Mouse (Mus musculus): ENCODE measurements at regions not wholly inside any gene's neighbourhood (a gene's known extent, or its start where the extent isn't known, plus 50 kb on each side); places are given as distances from the start of the nearest gene placed in this dataset.
"Not testable (repeated sequence)": the region's sequence is repeated elsewhere in the genome, so short reads cannot be mapped to it uniquely, and the experiment has no call there.

GRCm38 (mm10) chr6:4277245-4277890 lies 190.6 kb upstream of the Bet1 start:
- Histone ChIP-seq H3K27ac (no peak overlapping the region), H3K36me3 (no peaks in the 10 kb centered on the region), H3K4me3 (no peak overlapping the region), H3K27me3 (ENCODE audit: insufficient read depth, poor library complexity, severe bottlenecking) (no peaks in the 10 kb centered on the region), H3K4me1 (replicated peaks) (no peaks in the 10 kb centered on the region), H3K9me3 (no peaks in the 10 kb centered on the region)
- 54% methylated on average over 2 of the region's 2 CpGs for WGBS
- DNase-seq (ENCODE audit: low spot score), result no peak

- no peaks in the 10 kb centered on the region for H3K4me1 ChIP-seq (replicated peaks)
- H3K4me3 ChIP-seq, result no peak overlapping the region
- DNase-seq (ENCODE audit: low spot score), result no peak
- no peaks in the 10 kb centered on the region for H3K27me3 ChIP-seq (ENCODE audit: insufficient read depth, poor library complexity, severe bottlenecking)
- no peaks in the 10 kb centered on the region for H3K9me3 ChIP-seq
- H3K36me3 ChIP-seq, result no peaks in the 10 kb centered on the region
- no peak overlapping the region for H3K27ac ChIP-seq
- 84% methylated on average over 2 of the region's 2 CpGs for WGBS
Observed at GRCm38 (mm10) chr6:4291380-4291779, 204.6 kb upstream of the Bet1 start.

GRCm38 (mm10) chr6:4303410-4303809 lies 201.2 kb upstream of the Col1a2 start:
- not testable (repeated sequence) for H3K27me3 ChIP-seq (ENCODE audit: insufficient read depth, poor library complexity, severe bottlenecking); H3K9me3 ChIP-seq; DNase-seq (ENCODE audit: low spot score); H3K4me1 ChIP-seq (replicated peaks); H3K27ac ChIP-seq; H3K4me3 ChIP-seq; H3K36me3 ChIP-seq

- Histone ChIP-seq H3K36me3 (no peaks in the 10 kb centered on the region), H3K4me3 (no peak overlapping the region), H3K27me3 (ENCODE audit: insufficient read depth, poor library complexity, severe bottlenecking) (no peaks in the 10 kb centered on the region), H3K9me3 (no peaks in the 10 kb centered on the region), H3K27ac (no peak overlapping the region), H3K4me1 (replicated peaks) (peaks cover 2% of the 10 kb centered on the region; the same call in 1 of the 2 replicates)
- 89% methylated on average over 4 of the region's 4 CpGs for WGBS
- DNase-seq (ENCODE audit: low spot score), result no peak
Observed at GRCm38 (mm10) chr6:4349953-4350352, 154.7 kb upstream of the Col1a2 start.

- 90% methylated on average over 2 of the region's 2 CpGs for WGBS
- no peaks in the 10 kb centered on the region for H3K9me3 ChIP-seq
- no peak for DNase-seq (ENCODE audit: low spot score)
- H3K4me1 ChIP-seq (replicated peaks), result no peaks in the 10 kb centered on the region
- no peaks in the 10 kb centered on the region for H3K36me3 ChIP-seq
- no peak overlapping the region for H3K27ac ChIP-seq
- no peaks in the 10 kb centered on the region for H3K27me3 ChIP-seq (ENCODE audit: insufficient read depth, poor library complexity, severe bottlenecking)
- no peak overlapping the region for H3K4me3 ChIP-seq
Observed at GRCm38 (mm10) chr6:4362220-4362619, 142.4 kb upstream of the Col1a2 start.

DNA sequence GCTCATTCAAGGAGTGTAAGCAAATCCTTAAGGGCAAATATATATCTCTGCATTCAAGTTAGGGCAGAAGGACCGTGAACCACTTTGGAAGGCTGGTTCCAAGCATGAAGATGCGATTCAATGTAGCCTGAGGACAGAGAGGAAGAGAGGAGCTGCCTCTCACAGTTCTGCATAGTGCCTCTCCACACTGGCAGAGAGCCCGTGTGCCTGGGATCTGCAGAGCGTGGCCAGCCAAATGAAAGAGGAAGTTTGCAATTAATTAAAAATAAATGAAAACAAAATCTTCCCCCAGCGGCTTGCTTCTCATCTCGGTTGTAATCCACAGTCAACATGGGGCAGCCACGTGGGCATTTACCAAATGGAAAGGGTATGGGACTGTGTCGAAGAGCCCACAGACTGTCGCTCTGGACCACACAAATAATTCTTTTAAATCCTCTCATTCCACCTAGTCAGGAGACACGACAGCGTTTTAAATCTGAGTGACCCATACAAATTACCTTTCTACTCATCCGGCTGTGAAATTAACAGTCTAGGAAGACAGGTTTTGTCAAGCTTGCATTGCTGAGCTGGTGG lies 129.1 kb upstream of the Col1a2 start:
- H3K27ac ChIP-seq, result no peak overlapping the region
- H3K36me3 ChIP-seq, result no peaks in the 10 kb centered on the region
- H3K27me3 ChIP-seq (ENCODE audit: insufficient read depth, poor library complexity, severe bottlenecking), result no peaks in the 10 kb centered on the region
- H3K4me1 ChIP-seq (replicated peaks), result no peaks in the 10 kb centered on the region
- 85% methylated on average over 12 of the region's 12 CpGs for WGBS
- H3K4me3 ChIP-seq, result no peak overlapping the region
- no peak for DNase-seq (ENCODE audit: low spot score)
- no peaks in the 10 kb centered on the region for H3K9me3 ChIP-seq

DNA sequence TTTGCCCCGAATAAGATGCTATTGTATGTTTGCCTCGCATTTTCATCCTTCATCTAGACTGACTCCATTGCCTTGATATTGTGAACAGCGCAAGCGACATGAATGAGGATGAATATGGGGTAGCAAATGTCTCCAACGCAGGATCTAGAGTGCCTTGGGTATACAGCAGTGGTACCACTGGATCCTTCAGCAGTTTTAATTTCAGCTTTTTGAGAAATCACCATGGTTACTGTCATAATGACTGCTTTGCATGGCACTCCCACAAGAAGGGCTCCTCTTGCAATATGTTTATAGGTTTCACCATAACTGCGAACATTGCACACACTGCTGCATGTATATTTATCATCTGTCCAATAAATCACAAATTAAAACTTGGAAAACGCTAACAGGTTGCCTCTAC lies 107.8 kb upstream of the Col1a2 start:
- WGBS, result 80% methylated on average over 7 of the region's 7 CpGs
- no peaks in the 10 kb centered on the region for H3K27me3 ChIP-seq (ENCODE audit: insufficient read depth, poor library complexity, severe bottlenecking)
- DNase-seq (ENCODE audit: low spot score), result no peak
- peak overlapping the region; percentile 76; the same call in 1 of the 2 replicates for H3K27ac ChIP-seq
- no peak overlapping the region for H3K4me3 ChIP-seq
- no peaks in the 10 kb centered on the region for H3K9me3 ChIP-seq
- peaks cover 29% of the 10 kb centered on the region for H3K4me1 ChIP-seq (replicated peaks)
- no peaks in the 10 kb centered on the region for H3K36me3 ChIP-seq

DNA sequence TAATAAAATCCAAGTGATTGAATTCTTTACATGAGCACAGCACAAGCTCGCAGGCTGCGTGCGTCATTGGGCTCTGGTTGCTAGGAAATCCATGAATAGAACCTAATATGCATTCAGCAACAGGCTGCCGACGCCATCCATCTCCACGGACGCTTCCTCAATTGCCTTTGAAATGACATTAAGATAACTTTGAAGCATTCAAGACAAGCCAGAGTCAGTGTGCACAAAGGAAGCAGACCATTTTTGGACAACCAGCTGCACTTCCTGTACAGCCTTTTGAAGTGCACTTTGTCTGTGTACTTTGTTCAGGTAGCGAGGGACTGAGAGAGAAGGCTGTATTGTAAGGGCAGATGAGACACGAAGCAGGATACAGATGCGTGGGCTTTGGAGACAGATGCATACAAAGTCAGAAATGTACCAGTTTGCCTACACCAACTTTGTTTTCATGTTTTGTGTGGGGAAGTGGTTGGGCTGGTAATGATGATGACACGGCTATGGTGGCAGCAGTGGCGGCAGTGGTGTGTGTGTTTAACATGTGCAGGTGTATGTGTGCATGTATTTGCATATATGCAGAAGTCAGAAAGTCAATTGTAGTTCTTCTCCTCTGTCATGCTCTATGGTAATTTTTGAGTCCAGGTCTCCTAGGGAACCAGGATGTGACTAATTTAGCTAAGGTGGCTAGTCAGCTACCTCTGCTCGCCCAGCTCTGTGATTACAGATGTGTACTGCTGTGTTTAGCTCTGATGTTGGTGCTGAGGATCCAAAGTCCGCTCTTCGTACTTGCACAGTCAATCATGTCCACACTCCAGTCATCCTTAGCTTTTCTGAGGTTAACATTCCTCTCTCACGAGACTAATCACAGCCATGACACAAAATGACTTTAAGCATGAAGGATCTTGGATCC lies 106.7 kb upstream of the Col1a2 start:
- peak; percentile 51 for DNase-seq (ENCODE audit: low spot score)
- peaks cover 29% of the 10 kb centered on the region for H3K4me1 ChIP-seq (replicated peaks)
- WGBS, result 48% methylated on average over 16 of the region's 16 CpGs
- no peaks in the 10 kb centered on the region for H3K36me3 ChIP-seq
- no peaks in the 10 kb centered on the region for H3K27me3 ChIP-seq (ENCODE audit: insufficient read depth, poor library complexity, severe bottlenecking)
- peak overlapping the region; percentile 76 for H3K27ac ChIP-seq
- H3K9me3 ChIP-seq, result no peaks in the 10 kb centered on the region
- H3K4me3 ChIP-seq, result no peak overlapping the region

DNA sequence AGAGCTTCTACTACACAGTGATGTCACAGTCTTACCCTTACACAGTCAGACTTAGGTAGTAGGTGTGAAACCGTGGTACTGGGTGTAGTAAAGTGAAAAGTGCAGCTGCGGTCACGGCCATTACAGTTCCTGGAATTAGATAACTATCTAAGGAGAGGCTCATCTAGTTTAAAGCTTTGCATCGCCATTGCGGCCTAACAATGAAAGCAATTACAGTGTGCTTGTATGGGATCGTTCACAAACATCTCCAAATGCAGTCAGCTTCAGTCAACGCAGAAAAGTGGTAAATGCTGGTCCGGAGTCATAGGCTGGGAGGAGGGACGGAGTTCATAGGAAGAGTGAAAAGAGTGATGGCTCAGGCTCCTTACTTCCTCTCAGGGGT lies 106.0 kb upstream of the Col1a2 start:
- Histone ChIP-seq H3K27me3 (ENCODE audit: insufficient read depth, poor library complexity, severe bottlenecking) (no peaks in the 10 kb centered on the region), H3K4me1 (replicated peaks) (peaks cover 29% of the 10 kb centered on the region), H3K36me3 (no peaks in the 10 kb centered on the region), H3K9me3 (no peaks in the 10 kb centered on the region), H3K4me3 (no peak overlapping the region), H3K27ac (0 out of 2 replicates have a peak overlapping the region, but pooled peaks have one; percentile 76)
- DNase-seq (ENCODE audit: low spot score), result no peak
- WGBS, result 89% methylated on average over 9 of the region's 9 CpGs

- DNase-seq (ENCODE audit: low spot score), result no peak
- Histone ChIP-seq H3K27ac (no peak overlapping the region), H3K9me3 (no peaks in the 10 kb centered on the region), H3K36me3 (no peaks in the 10 kb centered on the region), H3K4me1 (replicated peaks) (no peaks in the 10 kb centered on the region), H3K27me3 (ENCODE audit: insufficient read depth, poor library complexity, severe bottlenecking) (no peaks in the 10 kb centered on the region), H3K4me3 (no peak overlapping the region)
- WGBS, result 91% methylated on average over 3 of the region's 3 CpGs
Observed at GRCm38 (mm10) chr6:4405301-4405700, 99.3 kb upstream of the Col1a2 start.

GRCm38 (mm10) chr6:4407748-4408147 lies 96.9 kb upstream of the Col1a2 start:
- Histone ChIP-seq H3K4me3 (no peak overlapping the region), H3K4me1 (replicated peaks) (no peaks in the 10 kb centered on the region), H3K36me3 (no peaks in the 10 kb centered on the region), H3K27ac (no peak overlapping the region), H3K9me3 (no peaks in the 10 kb centered on the region), H3K27me3 (ENCODE audit: insufficient read depth, poor library complexity, severe bottlenecking) (no peaks in the 10 kb centered on the region)
- 54% methylated on average over 3 of the region's 3 CpGs for WGBS
- no peak for DNase-seq (ENCODE audit: low spot score)

GRCm38 (mm10) chr6:4413201-4413600 lies 91.4 kb upstream of the Col1a2 start:
- Histone ChIP-seq H3K4me1 (replicated peaks) (peaks cover 14% of the 10 kb centered on the region), H3K27me3 (ENCODE audit: insufficient read depth, poor library complexity, severe bottlenecking) (no peaks in the 10 kb centered on the region), H3K27ac (no peak overlapping the region), H3K9me3 (no peaks in the 10 kb centered on the region), H3K36me3 (no peaks in the 10 kb centered on the region), H3K4me3 (no peak overlapping the region)
- DNase-seq (ENCODE audit: low spot score), result no peak
- WGBS, result 76% methylated on average over 3 of the region's 3 CpGs

DNA sequence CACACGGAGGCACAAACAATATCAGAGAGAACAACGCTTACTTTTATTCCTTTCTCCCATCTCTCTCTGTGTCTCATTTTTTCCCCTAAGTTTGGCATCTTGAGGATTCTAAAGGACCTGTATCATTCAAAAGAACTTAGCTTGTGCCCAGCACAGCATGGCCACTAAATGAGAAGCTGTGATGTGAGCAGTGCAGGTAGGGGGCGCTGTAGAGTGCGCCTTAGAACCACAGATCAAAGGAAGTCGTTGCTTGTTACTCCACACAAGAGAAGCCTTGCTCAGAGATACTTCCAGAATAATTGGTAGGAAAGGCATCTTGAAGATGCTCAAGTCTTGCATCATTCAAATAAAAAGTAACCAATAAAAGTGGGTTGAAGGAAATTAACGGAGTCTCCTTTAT lies 90.4 kb upstream of the Col1a2 start:
- H3K27ac ChIP-seq, result no peak overlapping the region
- no peaks in the 10 kb centered on the region for H3K36me3 ChIP-seq
- no peaks in the 10 kb centered on the region for H3K9me3 ChIP-seq
- H3K4me1 ChIP-seq (replicated peaks), result peaks cover 21% of the 10 kb centered on the region
- WGBS, result 38% methylated on average over 6 of the region's 6 CpGs
- peak; percentile 58 for DNase-seq (ENCODE audit: low spot score)
- H3K4me3 ChIP-seq, result no peak overlapping the region
- H3K27me3 ChIP-seq (ENCODE audit: insufficient read depth, poor library complexity, severe bottlenecking), result no peaks in the 10 kb centered on the region

All from hindbrain, embryonic 10.5 days (tissue).